Mouse (Mus musculus) liver, adult 2 months (tissue): ENCODE measurements at regions not wholly inside any gene's neighbourhood (a gene's known extent, or its start where the extent isn't known, plus 50 kb on each side); places are given as distances from the start of the nearest gene placed in this dataset.

Experiments
- CTCF ChIP-seq: fragments of 200-500 bp; IDR thresholded peaks from 2 replicates; pipeline ENCODE4 v1.5.1; 2011; ENCODE audit warnings: low read depth, low read length, control low read depth
- POLR2A ChIP-seq: fragments of 200-500 bp; IDR thresholded peaks from 2 replicates; pipeline ENCODE4 v1.6.1; 2011; ENCODE audit warnings: low read length, control low read depth; ENCODE audit not compliant: insufficient read depth; ENCODE audit errors: extremely low read depth

DNA sequence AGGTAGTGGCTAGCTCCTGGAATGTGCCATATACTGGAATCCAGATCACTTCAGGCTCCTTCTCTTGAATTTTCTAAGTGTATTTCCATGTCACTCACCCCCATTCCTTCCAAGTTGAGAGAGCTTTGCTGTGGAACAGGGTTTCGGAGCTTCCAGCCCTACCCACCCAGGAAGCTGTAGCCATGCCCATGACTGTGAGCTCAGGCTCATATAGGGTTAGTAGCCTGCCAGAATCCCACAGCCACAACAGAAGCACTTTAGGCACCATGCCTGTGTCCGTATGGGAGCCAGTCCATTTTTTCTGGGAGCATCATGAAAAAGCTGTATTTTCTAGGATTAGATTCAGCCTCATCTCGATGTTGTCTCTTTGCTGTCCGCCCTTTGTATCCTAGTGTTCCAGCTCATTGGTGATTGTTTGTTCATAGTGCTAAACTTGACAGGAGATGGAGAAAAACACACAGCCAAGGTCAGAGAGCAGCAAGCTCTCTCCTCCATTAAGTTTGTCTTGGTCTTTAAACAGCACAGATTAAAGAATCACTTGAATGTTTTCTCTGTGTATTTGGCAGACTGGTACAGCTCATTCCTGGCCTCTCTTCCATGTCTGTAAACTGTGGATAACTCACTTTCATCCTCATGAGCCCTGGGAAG, 526.2 kb upstream of the 4930452B06Rik start:
- no peak for TF ChIP-seq CTCF
- no peak for TF ChIP-seq POLR2A
